Mouse (Mus musculus) G1E (cell line): ENCODE measurements around the gene Tmem156. TPM values are rescaled to one million over a fixed set of nuclear protein-coding genes. Genes with fewer than 3 reads are reported as not detected.

Source experiments
- ATAC-seq: 2 replicates; pipeline ENCODE4 v1.8.0; 2016; ENCODE audit warnings: mild to moderate bottlenecking; ENCODE audit not compliant: insufficient number of reproducible peaks, poor library complexity, low FRiP score, severe bottlenecking; ENCODE audit errors: extremely low read depth
- DNase-seq: peaks from one replicate; pipeline ENCODE4 v3.0.0; 2012; ENCODE audit warnings: low spot score
- H3K27me3 ChIP-seq: 2 replicates; pipeline ENCODE4 v1.6.1; 2012; ENCODE audit warnings: mild to moderate bottlenecking, low read length, inconsistent platforms; ENCODE audit not compliant: insufficient read depth
- H3K36me3 ChIP-seq: replicated peaks from 2 replicates; pipeline ENCODE3; 2012; ENCODE audit warnings: mild to moderate bottlenecking, inconsistent platforms
- H3K4me1 ChIP-seq: 2 replicates; pipeline ENCODE4 v1.6.1; 2012; ENCODE audit warnings: low read depth, low read length, inconsistent platforms, mixed read lengths; ENCODE audit not compliant: insufficient read depth
- H3K4me3 ChIP-seq: 2 replicates; pipeline ENCODE4 v1.5.1; 2012; ENCODE audit warnings: low read depth, mild to moderate bottlenecking, inconsistent platforms, low read length, moderate library complexity, mixed read lengths
- H3K9me3 ChIP-seq: replicated peaks from 2 replicates; pipeline ENCODE4 v1.6.1; 2012; ENCODE audit warnings: inconsistent platforms
- CTCF ChIP-seq: IDR thresholded peaks from 2 replicates; pipeline ENCODE4 v1.5.1; 2012; ENCODE audit warnings: low read depth, low read length, inconsistent platforms, mixed read lengths
- GATA1 ChIP-seq: IDR thresholded peaks from 2 replicates; pipeline ENCODE4 v1.6.1; 2012; ENCODE audit warnings: borderline replicate concordance, low read length, inconsistent platforms, mixed read lengths
- GATA2 ChIP-seq: IDR thresholded peaks from 2 replicates; pipeline ENCODE4 v1.6.1; 2012; ENCODE audit warnings: low read depth, low read length, inconsistent platforms, borderline replicate concordance
- POLR2AphosphoS5 ChIP-seq: IDR thresholded peaks from 2 replicates; pipeline ENCODE4 v1.6.1; 2012; ENCODE audit warnings: low read depth, low read length, inconsistent platforms; ENCODE audit not compliant: insufficient replicate concordance
- TAL1 ChIP-seq: conservative IDR thresholded peaks from 2 replicates; pipeline ENCODE4 v1.6.1; 2012; ENCODE audit warnings: low read depth, low read length, inconsistent platforms, mixed read lengths
- polyA plus RNA-seq: library from polyadenylated mRNA; stranded (reverse); fragments of >175 nt; gene quantifications from 2 replicates; pipeline ENCODE4 v1.2.3, GENCODE M21; 2012
- total RNA-seq, 2 experiments: library from RNA; stranded (forward) in 1 of 2; stranded (reverse) in 1 of 2; fragments of 200-1000 nt in 1 of 2; fragments of >200 nt in 1 of 2; fragmentation: Nextera tagmentation in 1 of 2; gene quantifications; 2 replicates each; pipeline ENCODE4 v1.2.3; 2014 to 2017

Gene Tmem156
- total and polyA plus RNA-seq, 3 experiments: 2.7 TPM; not detected in 2

DNA sequence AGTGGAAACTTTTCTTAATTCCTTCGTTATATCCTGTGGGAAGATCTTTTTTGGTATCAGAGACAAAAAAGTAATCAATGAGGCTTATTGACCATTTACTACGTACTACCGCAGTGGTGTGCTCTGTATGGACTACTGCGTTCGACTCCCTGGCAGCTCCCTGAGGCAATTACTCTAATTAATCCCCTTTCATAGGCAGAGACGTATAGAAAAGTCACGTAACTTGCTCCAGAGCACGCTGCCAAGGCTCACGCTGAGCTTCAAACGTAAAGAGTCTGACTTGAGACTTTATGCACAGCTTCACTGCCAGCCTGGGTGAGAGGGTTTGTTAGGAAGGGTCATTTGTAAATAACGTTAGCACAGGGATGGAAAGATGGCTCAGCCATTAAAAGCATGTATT is 8.1 kb upstream of the Tmem156 start:
- ATAC-seq (no peak), DNase-seq (no peak)
- no peak overlapping the region for H3K4me3 ChIP-seq
- TF ChIP-seq TAL1 (no peak), CTCF (no peak), GATA2 (no peak), POLR2AphosphoS5 (no peak), GATA1 (no peak)
- no peaks in the 10 kb centered on the region for H3K4me1 ChIP-seq
- H3K27me3 ChIP-seq: peaks cover 2% of the 10 kb centered on the region; the same call in 1 of the 2 replicates
- H3K36me3 ChIP-seq: no peaks in the 10 kb centered on the region
- no peaks in the 10 kb centered on the region for H3K9me3 ChIP-seq

DNA sequence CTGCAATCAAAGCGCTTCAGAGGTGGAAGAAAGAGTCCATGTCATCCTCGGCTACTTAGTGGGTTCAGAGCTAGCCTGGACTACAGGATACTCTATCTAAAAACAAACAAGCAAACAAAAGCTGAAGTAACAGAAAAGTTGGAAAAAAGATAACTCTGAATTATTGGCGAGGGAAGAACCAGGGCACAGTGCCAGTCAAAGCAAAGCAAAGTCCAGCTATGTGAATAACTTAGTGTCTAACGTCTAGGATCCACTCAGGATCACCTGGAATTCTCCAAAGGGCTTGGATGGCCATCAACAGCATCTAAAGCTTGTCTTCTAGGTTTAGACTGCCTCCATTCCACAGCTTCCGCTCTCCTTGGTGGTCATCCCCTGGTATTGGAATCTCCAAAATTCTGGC is 5.5 kb upstream of the Tmem156 start:
- H3K36me3 ChIP-seq: no peaks in the 10 kb centered on the region
- H3K4me1 ChIP-seq: no peaks in the 10 kb centered on the region
- TF ChIP-seq POLR2AphosphoS5 (no peak), TAL1 (no peak), CTCF (no peak), GATA2 (no peak)
- H3K9me3 ChIP-seq: no peaks in the 10 kb centered on the region
- H3K4me3 ChIP-seq: no peak overlapping the region
- no peak for ATAC-seq
- DNase-seq: no peak
- peaks cover 2% of the 10 kb centered on the region; the same call in 1 of the 2 replicates for H3K27me3 ChIP-seq

DNA sequence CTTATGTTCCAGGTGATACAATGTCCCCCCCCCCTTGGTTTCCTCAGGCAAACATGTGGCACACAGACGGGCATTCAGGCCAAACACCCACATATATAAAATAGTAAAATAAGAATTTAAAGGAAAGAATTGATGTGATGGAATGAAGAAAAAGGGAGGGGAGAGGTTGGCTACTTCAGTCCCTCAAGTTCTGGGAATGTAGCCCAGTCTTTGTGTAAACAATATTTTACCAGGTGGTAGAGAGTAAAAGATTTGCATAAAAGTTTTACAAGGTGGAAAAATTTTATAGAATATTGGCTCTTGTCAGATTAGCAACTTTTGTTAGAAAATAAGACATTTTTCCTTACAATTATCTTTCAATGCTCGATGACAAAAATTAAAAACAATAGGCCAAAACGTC is 4.9 kb upstream of the Tmem156 start:
- no peaks in the 10 kb centered on the region for H3K36me3 ChIP-seq
- TF ChIP-seq GATA1 (no peak), TAL1 (no peak), CTCF (no peak), GATA2 (no peak), POLR2AphosphoS5 (no peak)
- no peaks in the 10 kb centered on the region for H3K9me3 ChIP-seq
- DNase-seq (no peak), ATAC-seq (no peak)
- H3K4me3 ChIP-seq: no peak overlapping the region
- H3K4me1 ChIP-seq: no peaks in the 10 kb centered on the region
- H3K27me3 ChIP-seq: peaks cover 2% of the 10 kb centered on the region; the same call in 1 of the 2 replicates

DNA sequence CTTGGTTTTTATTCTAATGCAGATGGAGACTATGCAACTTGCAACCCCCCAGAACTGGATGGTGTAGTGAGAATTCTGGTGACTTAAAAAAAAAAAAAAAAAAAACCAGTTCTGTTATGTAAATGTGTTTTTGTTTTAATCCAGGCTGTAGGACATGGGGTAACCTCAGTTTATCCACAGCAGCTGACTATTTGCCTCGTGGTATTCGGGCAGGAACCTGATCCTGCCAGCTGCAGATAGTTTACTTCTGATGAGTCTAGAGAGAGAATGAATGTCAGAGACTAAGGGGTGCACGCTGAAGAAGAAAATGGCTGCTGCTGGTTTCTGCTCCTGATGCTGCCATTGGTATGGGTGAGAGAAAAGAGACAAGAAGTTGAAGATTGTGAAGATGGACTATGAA is 4.2 kb upstream of the Tmem156 start:
- H3K4me1 ChIP-seq: no peaks in the 10 kb centered on the region
- no peaks in the 10 kb centered on the region for H3K36me3 ChIP-seq
- DNase-seq: no peak
- H3K27me3 ChIP-seq: peaks cover 2% of the 10 kb centered on the region; the same call in 1 of the 2 replicates
- no peak overlapping the region for H3K4me3 ChIP-seq
- TF ChIP-seq POLR2AphosphoS5 (no peak), TAL1 (no peak), CTCF (no peak), GATA1 (no peak)
- ATAC-seq: no peak
- H3K9me3 ChIP-seq: no peaks in the 10 kb centered on the region

DNA sequence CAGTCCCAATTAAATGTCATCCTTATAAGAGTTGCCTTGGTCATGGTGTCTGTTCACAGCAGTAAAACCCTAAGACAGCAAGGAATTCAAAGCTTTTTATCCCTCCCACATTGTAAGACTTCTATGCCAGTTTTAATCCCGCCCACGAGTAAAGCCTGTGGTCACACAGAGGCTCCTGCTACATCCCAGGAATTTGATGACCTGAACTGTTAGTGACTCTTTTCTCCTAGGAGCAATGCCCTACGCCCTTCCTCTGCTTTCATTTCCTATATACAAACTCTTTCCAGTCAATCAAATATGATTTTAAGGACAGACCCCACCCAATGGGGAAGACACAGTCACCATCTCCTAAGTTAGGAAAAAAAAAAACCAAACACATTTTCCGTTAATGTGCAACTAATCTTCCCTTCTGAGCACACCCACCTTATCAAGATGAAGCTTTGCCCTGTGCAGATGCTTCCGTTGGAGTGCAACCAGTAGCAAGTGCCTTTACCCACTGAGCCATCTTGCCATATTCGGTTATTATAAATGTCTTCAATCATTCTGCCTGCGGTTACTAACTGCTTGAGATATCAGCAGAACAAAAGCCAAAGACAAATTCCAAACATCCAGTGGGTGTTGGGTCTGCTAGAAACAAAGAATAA is 3.1 kb upstream of the Tmem156 start:
- no peak overlapping the region for H3K4me3 ChIP-seq
- H3K36me3 ChIP-seq: no peaks in the 10 kb centered on the region
- no peaks in the 10 kb centered on the region for H3K4me1 ChIP-seq
- no peak for ATAC-seq
- H3K27me3 ChIP-seq: peaks cover 2% of the 10 kb centered on the region; the same call in 1 of the 2 replicates
- H3K9me3 ChIP-seq: no peaks in the 10 kb centered on the region
- TF ChIP-seq TAL1: no peak
- TF ChIP-seq CTCF: no peak
- TF ChIP-seq GATA2: no peak
- no peak for TF ChIP-seq GATA1
- TF ChIP-seq POLR2AphosphoS5: no peak
- no peak for DNase-seq

DNA sequence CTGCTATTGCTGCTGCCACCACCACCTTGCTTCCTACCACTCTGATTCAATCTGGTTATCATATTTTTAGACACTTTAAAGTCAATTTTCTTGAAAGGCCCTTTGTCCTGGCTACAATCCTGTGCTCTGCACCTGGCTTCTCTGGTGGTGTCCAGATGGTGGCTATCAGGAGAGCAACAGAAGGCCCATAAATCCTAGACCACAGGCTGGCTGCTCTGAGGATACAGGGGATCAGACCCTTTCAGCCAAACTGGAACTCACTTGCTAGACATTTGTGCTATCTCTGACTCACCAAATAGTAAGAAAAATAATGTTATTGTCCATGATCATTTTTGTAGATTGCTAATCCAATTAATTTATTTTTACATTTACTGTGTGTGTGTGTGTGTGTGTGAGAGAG is 1.8 kb upstream of the Tmem156 start:
- DNase-seq (no peak), ATAC-seq (no peak)
- Histone ChIP-seq H3K4me1 (no peaks in the 10 kb centered on the region), H3K4me3 (no peak overlapping the region), H3K9me3 (no peaks in the 10 kb centered on the region), H3K27me3 (peaks cover 2% of the 10 kb centered on the region; the same call in 1 of the 2 replicates), H3K36me3 (no peaks in the 10 kb centered on the region)
- TF ChIP-seq GATA1 (no peak), POLR2AphosphoS5 (no peak), GATA2 (no peak)

DNA sequence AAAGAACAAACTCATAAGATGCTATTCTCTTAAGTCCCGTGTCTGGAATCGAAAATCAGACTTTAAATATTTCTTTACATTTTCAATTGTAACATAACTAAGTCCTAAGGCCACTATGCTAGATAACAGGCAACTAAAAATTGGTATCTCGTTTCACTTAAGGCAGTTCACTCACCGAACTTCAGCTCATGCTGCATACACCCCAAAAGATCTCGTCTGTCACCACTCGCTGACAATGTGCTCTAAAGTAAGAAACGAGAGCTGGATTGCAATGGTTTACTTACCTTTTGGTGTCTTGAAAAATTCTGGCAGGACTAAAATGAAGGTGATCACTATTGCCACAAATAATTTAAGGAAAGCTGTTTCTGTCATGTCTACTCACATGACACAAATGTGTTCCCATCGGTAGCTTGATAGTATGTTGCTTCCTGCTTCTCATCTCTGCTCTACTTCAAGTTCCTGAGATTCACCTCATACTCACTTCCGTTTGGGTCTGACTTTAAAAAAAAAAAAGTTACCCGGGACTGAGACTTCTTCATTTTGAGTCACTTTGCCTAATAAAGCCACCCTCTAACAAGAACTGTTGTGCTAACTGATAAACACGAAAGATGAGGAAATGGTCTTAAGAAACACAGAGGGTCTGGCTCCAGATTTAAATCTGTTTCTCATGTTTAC is 611 bp downstream of the Tmem156 start:
- Histone ChIP-seq H3K36me3 (no peaks in the 10 kb centered on the region), H3K4me1 (no peaks in the 10 kb centered on the region), H3K9me3 (no peaks in the 10 kb centered on the region), H3K4me3 (no peak overlapping the region), H3K27me3 (no peaks in the 10 kb centered on the region)
- no peak for DNase-seq
- no peak for TF ChIP-seq POLR2AphosphoS5
- no peak for TF ChIP-seq GATA2
- TF ChIP-seq GATA1: no peak
- TF ChIP-seq CTCF: no peak
- no peak for TF ChIP-seq TAL1
- ATAC-seq: no peak
